Mouse (Mus musculus) bone marrow macrophage, adult 2 months (primary cell): ENCODE results near the gene Tubb5.

Source experiments
- CTCF ChIP-seq: IDR thresholded peaks from 2 replicates; pipeline ENCODE4 v1.5.1; 2012; ENCODE audit warnings: low read depth, mild to moderate bottlenecking, low read length, moderate library complexity
- POLR2A ChIP-seq: IDR thresholded peaks from 2 replicates; pipeline ENCODE4 v1.6.1; 2012; ENCODE audit warnings: mild to moderate bottlenecking, low read depth, low read length, borderline replicate concordance

DNA sequence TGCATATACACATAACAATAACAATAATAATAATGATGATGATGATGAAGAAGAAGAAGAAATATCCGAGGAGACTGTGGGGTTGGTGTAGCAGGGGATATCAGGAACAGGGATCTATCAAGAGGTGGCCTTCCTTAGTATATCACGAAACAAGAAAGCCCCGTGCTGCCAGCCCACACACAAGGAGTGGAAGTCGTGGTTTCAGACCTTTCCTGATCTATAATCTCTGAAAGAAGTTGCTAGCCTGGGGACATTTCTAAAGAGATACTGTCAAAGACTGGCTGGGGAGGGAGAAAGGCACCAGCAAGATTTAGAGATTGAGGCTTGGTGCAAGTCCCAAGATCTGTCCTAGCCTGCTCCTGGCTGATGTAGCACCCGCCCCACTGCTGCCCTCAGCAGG, 41.3 kb downstream of the Tubb5 start:
- TF ChIP-seq CTCF (no peak), POLR2A (no peak)
